In the genomic region with DNA sequence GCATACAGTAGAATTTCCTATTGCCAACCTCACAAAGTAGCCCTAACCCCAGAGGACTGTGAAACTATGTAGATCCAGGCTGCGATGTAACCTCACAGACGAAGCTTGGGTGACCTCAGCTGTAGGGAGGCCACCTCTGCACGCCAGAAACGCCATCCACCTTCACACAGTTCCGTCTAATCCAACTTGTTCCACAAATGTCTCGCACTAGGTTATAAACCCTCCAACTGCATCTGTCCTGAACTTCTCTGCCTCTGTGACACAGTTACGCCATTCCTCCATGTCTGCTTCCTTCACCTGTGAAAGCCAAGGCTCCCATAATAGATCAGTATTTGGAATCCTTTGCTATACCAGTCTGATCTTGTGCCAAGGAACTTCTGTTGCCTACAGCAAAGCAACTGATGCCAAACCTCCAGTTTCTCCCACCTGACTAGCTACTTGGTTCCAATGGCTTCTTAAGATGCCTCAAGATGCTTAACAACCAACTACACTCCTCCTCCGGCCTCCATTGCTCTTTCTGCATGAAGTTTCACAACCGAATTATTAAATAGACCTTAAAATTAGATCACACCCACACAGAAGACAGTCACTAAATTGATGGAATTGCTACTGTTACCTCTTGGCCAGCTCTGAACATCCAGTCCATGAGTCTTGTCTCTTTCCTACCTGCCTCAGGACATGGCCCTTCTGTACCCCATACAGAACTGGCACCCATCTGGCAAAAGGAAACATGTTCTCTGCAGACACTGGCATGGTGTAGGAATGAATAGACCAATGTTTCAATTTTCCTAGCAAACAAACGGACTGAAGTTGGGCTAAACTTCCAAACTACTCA, we compare ENCODE assay signal across 9 mouse cellular contexts. TPM values are rescaled to one million over a fixed set of nuclear protein-coding genes. Genes with fewer than 3 reads are reported as not detected.
DNase-seq lines count a peak whose midpoint lies in the region; ATAC-seq and TF ChIP-seq lines count a peak whose summit lies in the region.
"Had no signal": no experiment of that assay in that cellular context is flagged by ENCODE, and none has a peak within 500 bp of the region (broad histone marks: within the 10 kb centered on the region; RNA-seq: fewer than 3 reads in every experiment).

No protein-coding gene starts in this region.

- WGBS in kidney, embryonic 14.5 days = 82% methylated on average over 10 of the region's 10 CpGs
- 86% methylated on average over 10 of the region's 10 CpGs for WGBS in embryonic facial prominence, embryonic 10.5 days
- 90% methylated on average over 10 of the region's 10 CpGs for WGBS in hindbrain, postnatal 0 days
- WGBS in midbrain, embryonic 15.5 days = 84% methylated on average over 10 of the region's 10 CpGs

- no peak overlapping the region for H3K27ac ChIP-seq in kidney, embryonic 14.5 days (ENCODE audit: low read depth, low read length)
- H3K27ac ChIP-seq in embryonic facial prominence, embryonic 10.5 days (replicated peaks) = no peak overlapping the region
- no peak overlapping the region for H3K27ac ChIP-seq in hindbrain, postnatal 0 days
- H3K27ac ChIP-seq in midbrain, embryonic 15.5 days = no peak overlapping the region

- ATAC-seq in kidney, embryonic 14.5 days (ENCODE audit: low FRiP score, low TSS enrichment) = no peak
- no peak for ATAC-seq in hindbrain, postnatal 0 days
- ATAC-seq in midbrain, embryonic 15.5 days (replicated peaks) = no peak
- no peak for ATAC-seq in megakaryocyte-erythroid progenitor cell, adult 5-6 weeks (replicated peaks; ENCODE audit: low FRiP score, low TSS enrichment, poor library complexity, severe bottlenecking)

- no peak overlapping the region; the same call in 1 of the 2 replicates for H3K9ac ChIP-seq in kidney, embryonic 14.5 days (ENCODE audit: low read depth, low read length)
- H3K9ac ChIP-seq in hindbrain, postnatal 0 days (replicated peaks; ENCODE audit: low read length) = no peak overlapping the region
- H3K9ac ChIP-seq in midbrain, embryonic 15.5 days = no peak overlapping the region

- no peaks in the 10 kb centered on the region for H3K9me3 ChIP-seq in kidney, embryonic 14.5 days (ENCODE audit: control insufficient read depth, low read length)
- no peaks in the 10 kb centered on the region for H3K9me3 ChIP-seq in embryonic facial prominence, embryonic 10.5 days
- no peaks in the 10 kb centered on the region for H3K9me3 ChIP-seq in hindbrain, postnatal 0 days (ENCODE audit: low read length)
- no peaks in the 10 kb centered on the region for H3K9me3 ChIP-seq in midbrain, embryonic 15.5 days

- no peak for DNase-seq in kidney, postnatal 10 days
- no peak for DNase-seq in embryonic facial prominence, embryonic 10.5 days (ENCODE audit: low spot score)
- DNase-seq in hindbrain, postnatal 0 days (ENCODE audit: low spot score) = no peak
- no peak for DNase-seq in cerebellum, adult 11 months
- no peak for DNase-seq in thymus, postnatal 4 days

- peak overlapping the region; percentile 86; the same call in 1 of the 2 replicates for H3K4me2 ChIP-seq in kidney, embryonic 14.5 days (replicated peaks; ENCODE audit: low read depth, low read length)
- peak overlapping the region; percentile 57 for H3K4me2 ChIP-seq in hindbrain, postnatal 0 days (ENCODE audit: low read depth, low read length)
- peak overlapping the region; percentile 73; the same call in 1 of the 2 replicates for H3K4me2 ChIP-seq in midbrain, embryonic 15.5 days

- TF ChIP-seq CTCF in hindbrain, postnatal 0 days (IDR thresholded peaks at IDR 0.05; ENCODE audit: low read depth) = no peak

- H3K4me1 ChIP-seq in kidney, embryonic 14.5 days (ENCODE audit: control insufficient read depth, insufficient read depth, low read length) = 0 out of 2 replicates have a peak, but pooled peaks cover 6% of the 10 kb centered on the region
- H3K4me1 ChIP-seq in embryonic facial prominence, embryonic 10.5 days = peaks cover 8% of the 10 kb centered on the region
- no peaks in the 10 kb centered on the region for H3K4me1 ChIP-seq in hindbrain, postnatal 0 days (ENCODE audit: insufficient read depth, low read length)
- H3K4me1 ChIP-seq in midbrain, embryonic 15.5 days = peaks cover 10% of the 10 kb centered on the region

- peak overlapping the region; percentile 54; the same call in 1 of the 2 replicates for H3K4me3 ChIP-seq in kidney, embryonic 14.5 days (ENCODE audit: low read length)
- H3K4me3 ChIP-seq in embryonic facial prominence, embryonic 10.5 days = peak overlapping the region; percentile 74
- H3K4me3 ChIP-seq in hindbrain, postnatal 0 days (ENCODE audit: low read length) = peak overlapping the region; percentile 41; the same call in 1 of the 2 replicates
- no peak overlapping the region for H3K4me3 ChIP-seq in midbrain, embryonic 15.5 days

- no peaks in the 10 kb centered on the region for H3K27me3 ChIP-seq in kidney, embryonic 14.5 days (ENCODE audit: control insufficient read depth, insufficient read depth, low read length)
- H3K27me3 ChIP-seq in embryonic facial prominence, embryonic 10.5 days (replicated peaks; ENCODE audit: low read depth, poor library complexity, severe bottlenecking) = no peaks in the 10 kb centered on the region
- H3K27me3 ChIP-seq in hindbrain, postnatal 0 days (ENCODE audit: insufficient read depth, low read length) = no peaks in the 10 kb centered on the region
- no peaks in the 10 kb centered on the region for H3K27me3 ChIP-seq in midbrain, embryonic 15.5 days (replicated peaks)
- H3K27me3 ChIP-seq: Patski had no signal

- H3K36me3 ChIP-seq in kidney, embryonic 14.5 days (ENCODE audit: control insufficient read depth, insufficient read depth, low read length) = no peaks in the 10 kb centered on the region
- no peaks in the 10 kb centered on the region for H3K36me3 ChIP-seq in embryonic facial prominence, embryonic 10.5 days (replicated peaks)
- H3K36me3 ChIP-seq in hindbrain, postnatal 0 days (ENCODE audit: insufficient read depth, low read length) = no peaks in the 10 kb centered on the region
- no peaks in the 10 kb centered on the region for H3K36me3 ChIP-seq in midbrain, embryonic 15.5 days (replicated peaks)

RNA-seq across cellular contexts. Expression of gene Pctp, which starts 1.1 kb away (rescaled TPM):
- polyA plus RNA-seq in kidney, embryonic 14.5 days (2014; fragmentation: Nextera tagmentation; extraction: Ambion mirVana) = 7.1 and 9.8 TPM in 2 replicates
- polyA plus RNA-seq in embryonic facial prominence, embryonic 10.5 days (2016; fragmentation: Nextera tagmentation; extraction: Ambion mirVana) = 16.9 and 19.4 TPM in 2 replicates
- total RNA-seq in hindbrain, postnatal 0 days (2014; rRNA removed) = 0.42 and 1.5 TPM in 2 replicates
- polyA plus RNA-seq in hindbrain, postnatal 0 days (2015; fragmentation: Nextera tagmentation; extraction: Ambion mirVana) = 1.3 and 1.5 TPM in 2 replicates
- polyA plus RNA-seq in midbrain, embryonic 15.5 days (2015; fragmentation: Nextera tagmentation; extraction: Ambion mirVana) = 1.4 and 1.7 TPM in 2 replicates
- 6.8 and 14.9 TPM in 2 replicates for total RNA-seq in megakaryocyte-erythroid progenitor cell, adult 5-6 weeks (2014; fragmentation: Nextera tagmentation)
- 17.6 and 19.6 TPM in 2 replicates for total RNA-seq in megakaryocyte-erythroid progenitor cell, adult 5-6 weeks (2017)

RNA-seq across cellular contexts. Expression of gene Tmem100, which starts 28.5 kb away (rescaled TPM):
- polyA plus RNA-seq in kidney, embryonic 14.5 days (2014; fragmentation: Nextera tagmentation; extraction: Ambion mirVana) = 20.5 and 23.3 TPM in 2 replicates
- 7.0 and 7.7 TPM in 2 replicates for polyA plus RNA-seq in embryonic facial prominence, embryonic 10.5 days (2016; fragmentation: Nextera tagmentation; extraction: Ambion mirVana)
- total RNA-seq in hindbrain, postnatal 0 days (2014; rRNA removed) = 8.6 and 11.6 TPM in 2 replicates
- polyA plus RNA-seq in hindbrain, postnatal 0 days (2015; fragmentation: Nextera tagmentation; extraction: Ambion mirVana) = 19.3 and 23.5 TPM in 2 replicates
- 7.8 and 8.8 TPM in 2 replicates for polyA plus RNA-seq in midbrain, embryonic 15.5 days (2015; fragmentation: Nextera tagmentation; extraction: Ambion mirVana)
- not detected in 2 replicates for total RNA-seq in megakaryocyte-erythroid progenitor cell, adult 5-6 weeks (2014; fragmentation: Nextera tagmentation)
- total RNA-seq in megakaryocyte-erythroid progenitor cell, adult 5-6 weeks (2017) = not detected in 2 replicates
- polyA plus RNA-seq: Patski had no signal
